Mouse (Mus musculus): ENCODE data around the gene Bhlhe40. TPM values are rescaled to one million over a fixed set of nuclear protein-coding genes. Genes with fewer than 3 reads are reported as not detected.

Bhlhe40 gene
- polyA plus RNA-seq, 1 experiment from 2014 or later: 2.8 TPM

- no peak for ATAC-seq (ENCODE audit: low FRiP score, low read depth)
- H3K9me3 ChIP-seq: no peaks in the 10 kb centered on the region
- no peak overlapping the region for H3K4me2 ChIP-seq (replicated peaks)
- peaks cover 14% of the 10 kb centered on the region for H3K27me3 ChIP-seq
- H3K27ac ChIP-seq (replicated peaks): no peak overlapping the region
- no peak overlapping the region for H3K4me3 ChIP-seq
- 56% methylated on average over 2 of the region's 2 CpGs for WGBS
- peaks cover 9% of the 10 kb centered on the region for H3K4me1 ChIP-seq
- no peaks in the 10 kb centered on the region for H3K36me3 ChIP-seq
- H3K9ac ChIP-seq (replicated peaks): no peak overlapping the region
Observed at GRCm38 (mm10) chr6:108655861-108656260, 4.6 kb upstream of the Bhlhe40 start.

GRCm38 (mm10) chr6:108658051-108658415 lies 2.4 kb upstream of the Bhlhe40 start:
- 56% methylated on average over 3 of the region's 3 CpGs for WGBS
- peaks cover 20% of the 10 kb centered on the region for H3K4me1 ChIP-seq
- peaks cover 32% of the 10 kb centered on the region for H3K27me3 ChIP-seq

GRCm38 (mm10) chr6:108658416-108659201 lies 1.8 kb upstream of the Bhlhe40 start:
- H3K4me3 ChIP-seq: peak overlapping the region; percentile 61
- peaks cover 20% of the 10 kb centered on the region for H3K4me1 ChIP-seq

More at GRCm38 (mm10) chr6:108658051-108658415, 2.4 kb upstream of the Bhlhe40 start:
- H3K9me3 ChIP-seq: no peaks in the 10 kb centered on the region
- no peak overlapping the region for H3K9ac ChIP-seq (replicated peaks)
- peak overlapping the region; percentile 100; the same call in 1 of the 2 replicates for H3K4me2 ChIP-seq (replicated peaks)
- H3K36me3 ChIP-seq: no peaks in the 10 kb centered on the region
- no peak overlapping the region for H3K4me3 ChIP-seq
- ATAC-seq (ENCODE audit: low FRiP score, low read depth): no peak
- no peak overlapping the region for H3K27ac ChIP-seq (replicated peaks)

GRCm38 (mm10) chr6:108659221-108659725 lies 1.2 kb upstream of the Bhlhe40 start:
- ATAC-seq (ENCODE audit: low FRiP score, low read depth): peak; percentile 78
- Histone ChIP-seq H3K4me1 (peaks cover 20% of the 10 kb centered on the region), H3K36me3 (no peaks in the 10 kb centered on the region), H3K4me3 (peak overlapping the region; percentile 61), H3K27ac (replicated peaks) (peak overlapping the region; percentile 75), H3K9me3 (no peaks in the 10 kb centered on the region), H3K4me2 (replicated peaks) (peak overlapping the region; percentile 100), H3K9ac (replicated peaks) (peak overlapping the region; percentile 67), H3K27me3 (peaks cover 32% of the 10 kb centered on the region)
- under 1% methylated on average over 42 of the region's 42 CpGs for WGBS

More at GRCm38 (mm10) chr6:108658416-108659201, 1.8 kb upstream of the Bhlhe40 start:
- H3K27me3 ChIP-seq: peaks cover 32% of the 10 kb centered on the region
- WGBS: 2% methylated on average over 31 of the region's 31 CpGs
- peak overlapping the region; percentile 100 for H3K4me2 ChIP-seq (replicated peaks)
- no peaks in the 10 kb centered on the region for H3K9me3 ChIP-seq
- ATAC-seq (ENCODE audit: low FRiP score, low read depth): peak; percentile 1; the same call in 1 of the 2 replicates
- H3K9ac ChIP-seq (replicated peaks): peak overlapping the region; percentile 67
- peak overlapping the region; percentile 75 for H3K27ac ChIP-seq (replicated peaks)
- H3K36me3 ChIP-seq: no peaks in the 10 kb centered on the region

GRCm38 (mm10) chr6:108659726-108660205 lies 663 bp upstream of the Bhlhe40 start:
- peak overlapping the region; percentile 67 for H3K9ac ChIP-seq (replicated peaks)
- peak overlapping the region; percentile 100 for H3K4me2 ChIP-seq (replicated peaks)
- peak overlapping the region; percentile 75 for H3K27ac ChIP-seq (replicated peaks)
- H3K4me3 ChIP-seq: peak overlapping the region; percentile 61
- peaks cover 20% of the 10 kb centered on the region for H3K4me1 ChIP-seq
- peaks cover 35% of the 10 kb centered on the region for H3K27me3 ChIP-seq
- no peaks in the 10 kb centered on the region for H3K36me3 ChIP-seq
- no peaks in the 10 kb centered on the region for H3K9me3 ChIP-seq
- 0% methylated on average over 10 of the region's 35 CpGs for WGBS
- peak; percentile 74 for ATAC-seq (ENCODE audit: low FRiP score, low read depth)

- peaks cover 46% of the 10 kb centered on the region for H3K27me3 ChIP-seq
- H3K27ac ChIP-seq (replicated peaks): 0 out of 2 replicates have a peak overlapping the region, but pooled peaks have one; percentile 10
Observed at GRCm38 (mm10) chr6:108660878-108661389, 505 bp downstream of the Bhlhe40 start.

GRCm38 (mm10) chr6:108661412-108661811 lies 983 bp downstream of the Bhlhe40 start:
- H3K9me3 ChIP-seq: no peaks in the 10 kb centered on the region
- whole genome bisulfite sequencing: 1% methylated on average over 17 of the region's 17 CpGs
- H3K4me1 ChIP-seq: peaks cover 20% of the 10 kb centered on the region
- peaks cover 49% of the 10 kb centered on the region for H3K27me3 ChIP-seq
- H3K4me3 ChIP-seq: peak overlapping the region; percentile 61
- H3K9ac ChIP-seq (replicated peaks): peak overlapping the region; percentile 67; the same call in 1 of the 2 replicates
- H3K36me3 ChIP-seq: no peaks in the 10 kb centered on the region
- no peak for ATAC-seq (ENCODE audit: low FRiP score, low read depth)
- H3K4me2 ChIP-seq (replicated peaks): peak overlapping the region; percentile 100
- H3K27ac ChIP-seq (replicated peaks): no peak overlapping the region

More at GRCm38 (mm10) chr6:108660878-108661389, 505 bp downstream of the Bhlhe40 start:
- Histone ChIP-seq H3K36me3 (no peaks in the 10 kb centered on the region), H3K4me2 (replicated peaks) (peak overlapping the region; percentile 100), H3K9ac (replicated peaks) (peak overlapping the region; percentile 67), H3K9me3 (no peaks in the 10 kb centered on the region), H3K4me3 (peak overlapping the region; percentile 61), H3K4me1 (peaks cover 20% of the 10 kb centered on the region)
- WGBS: under 1% methylated on average over 18 of the region's 18 CpGs
- ATAC-seq (ENCODE audit: low FRiP score, low read depth): peak; percentile 12; the same call in 1 of the 2 replicates

GRCm38 (mm10) chr6:108661890-108662289 lies 1.5 kb downstream of the Bhlhe40 start:
- WGBS: 56% methylated on average over 6 of the region's 6 CpGs
- peaks cover 49% of the 10 kb centered on the region for H3K27me3 ChIP-seq

GRCm38 (mm10) chr6:108662314-108663240 lies 2.1 kb downstream of the Bhlhe40 start:
- peaks cover 21% of the 10 kb centered on the region for H3K4me1 ChIP-seq
- no peak overlapping the region for H3K4me3 ChIP-seq
- 77% methylated on average over 15 of the region's 15 CpGs for WGBS
- H3K4me2 ChIP-seq (replicated peaks): no peak overlapping the region
- no peak overlapping the region for H3K27ac ChIP-seq (replicated peaks)
- no peak for ATAC-seq (ENCODE audit: low FRiP score, low read depth)
- H3K36me3 ChIP-seq: no peaks in the 10 kb centered on the region
- H3K27me3 ChIP-seq: peaks cover 50% of the 10 kb centered on the region
- H3K9ac ChIP-seq (replicated peaks): no peak overlapping the region
- H3K9me3 ChIP-seq: no peaks in the 10 kb centered on the region

More at GRCm38 (mm10) chr6:108661890-108662289, 1.5 kb downstream of the Bhlhe40 start:
- Histone ChIP-seq H3K36me3 (no peaks in the 10 kb centered on the region), H3K27ac (replicated peaks) (no peak overlapping the region), H3K4me2 (replicated peaks) (no peak overlapping the region), H3K4me3 (no peak overlapping the region), H3K4me1 (peaks cover 20% of the 10 kb centered on the region), H3K9me3 (no peaks in the 10 kb centered on the region), H3K9ac (replicated peaks) (no peak overlapping the region)
- ATAC-seq (ENCODE audit: low FRiP score, low read depth): no peak

GRCm38 (mm10) chr6:108663241-108664194 lies 3.1 kb downstream of the Bhlhe40 start:
- Histone ChIP-seq H3K4me1 (peaks cover 27% of the 10 kb centered on the region), H3K9ac (replicated peaks) (no peak overlapping the region), H3K4me2 (replicated peaks) (no peak overlapping the region), H3K36me3 (no peaks in the 10 kb centered on the region), H3K4me3 (no peak overlapping the region), H3K27ac (replicated peaks) (no peak overlapping the region), H3K9me3 (no peaks in the 10 kb centered on the region), H3K27me3 (peaks cover 48% of the 10 kb centered on the region)
- no peak for ATAC-seq (ENCODE audit: low FRiP score, low read depth)
- 88% methylated on average over 8 of the region's 8 CpGs for WGBS
